Mouse (Mus musculus) heart, postnatal 10 days (tissue): ENCODE data around the gene Evx1. TPM values are rescaled to one million over a fixed set of nuclear protein-coding genes. Genes with fewer than 3 reads are reported as not detected.

Experiments
- DNase-seq, 2 experiments: peaks; one replicate each; pipeline ENCODE4 v3.0.0; 2021
- intact Hi-C: fragments of 180-260 bp; cut with DNase I; formaldehyde crosslinking; loops from one replicate; pipeline ENCODE4 v1.15.1; 2025
- total RNA-seq, 2 experiments: library from RNA; stranded (reverse); gene quantifications; 2 replicates each; pipeline ENCODE4 v1.2.3; 2021

Evx1 gene
- total RNA-seq, result not detected

DNA sequence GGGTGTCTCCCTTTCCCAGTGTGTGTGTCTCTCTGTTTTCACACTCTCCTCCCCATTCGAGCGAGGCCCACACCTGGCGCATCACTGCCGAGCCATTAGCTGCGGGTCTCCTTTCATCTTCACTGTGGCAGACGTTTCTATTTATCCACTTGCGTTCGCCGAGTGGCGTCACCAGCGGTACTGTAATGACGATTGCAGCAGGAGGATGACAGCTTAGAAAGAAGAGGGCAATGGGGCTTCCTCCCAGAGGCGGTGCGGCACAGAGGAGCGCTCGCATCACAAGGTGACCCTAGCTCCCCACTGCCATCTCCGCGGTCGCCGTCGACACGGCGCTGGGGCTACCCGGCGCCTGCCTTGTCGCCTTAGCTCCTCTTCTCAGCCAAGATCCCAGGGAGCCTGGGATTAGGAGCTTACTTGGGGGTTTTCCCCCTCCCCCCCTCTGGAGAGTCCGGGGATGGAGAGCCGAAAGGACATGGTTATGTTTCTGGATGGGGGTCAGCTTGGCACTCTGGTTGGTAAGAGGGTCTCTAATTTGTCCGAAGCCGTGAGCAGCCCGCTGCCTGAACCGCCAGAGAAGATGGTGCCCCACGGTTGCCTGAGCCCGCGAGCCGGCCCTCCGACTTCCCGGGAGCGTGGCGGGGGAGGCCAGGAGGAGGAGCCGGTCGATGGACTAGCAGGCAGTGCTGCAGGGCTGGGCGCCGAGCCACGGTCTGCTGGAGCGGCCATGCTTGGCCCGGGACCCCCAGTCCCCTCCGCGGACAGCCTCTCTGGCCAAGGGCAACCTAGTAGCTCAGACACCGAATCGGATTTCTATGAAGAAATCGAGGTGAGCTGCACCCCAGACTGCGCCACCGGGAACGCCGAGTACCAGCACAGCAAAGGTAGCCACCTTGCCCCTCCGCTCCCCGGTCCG, at the start of gene Evx1:
Gene Evx1, plus strand, starts transcription at position 108 of the 913 bp plus-strand sequence.
- peak in 1 of 2 experiments; percentile 18 for DNase-seq
- intact Hi-C loops, result loop anchor here (10.0 kb wide), 1 partner anchor 49 kb away; the partner anchor contains the start of gene Hoxa13

DNA sequence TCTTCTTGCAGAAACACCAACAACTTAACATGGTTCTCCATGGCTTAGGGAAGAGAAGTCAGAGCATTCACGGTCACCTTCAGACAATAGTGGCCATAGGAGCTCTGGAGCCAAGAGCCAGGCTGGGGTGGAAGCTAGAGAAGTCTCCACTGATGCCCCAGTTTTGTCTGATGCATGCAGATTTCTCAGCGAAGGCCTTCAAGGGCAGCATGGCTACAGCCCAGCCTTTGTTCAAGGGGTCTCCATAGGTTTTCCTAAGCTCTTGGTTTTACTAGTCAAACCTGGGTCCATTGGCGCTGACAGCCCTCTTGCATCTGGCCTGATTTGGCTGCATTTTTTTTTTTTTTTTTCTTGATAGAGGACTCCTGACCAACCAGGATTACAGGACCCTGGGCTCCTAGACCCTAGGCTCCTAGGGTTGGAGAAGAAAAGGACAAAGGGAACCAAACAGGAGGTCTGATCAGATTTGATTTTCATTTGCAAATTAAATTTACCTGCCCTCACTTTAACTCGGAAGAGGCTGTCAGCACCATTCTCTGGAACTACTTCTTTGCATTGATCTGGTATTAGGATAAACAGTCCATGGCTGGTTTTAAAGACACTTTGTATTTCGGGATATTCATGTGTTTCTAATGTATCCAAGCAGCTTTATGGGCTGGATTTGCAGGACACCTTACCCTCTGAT, 49.0 kb upstream of the Evx1 start:
- DNase-seq, result no peak

DNA sequence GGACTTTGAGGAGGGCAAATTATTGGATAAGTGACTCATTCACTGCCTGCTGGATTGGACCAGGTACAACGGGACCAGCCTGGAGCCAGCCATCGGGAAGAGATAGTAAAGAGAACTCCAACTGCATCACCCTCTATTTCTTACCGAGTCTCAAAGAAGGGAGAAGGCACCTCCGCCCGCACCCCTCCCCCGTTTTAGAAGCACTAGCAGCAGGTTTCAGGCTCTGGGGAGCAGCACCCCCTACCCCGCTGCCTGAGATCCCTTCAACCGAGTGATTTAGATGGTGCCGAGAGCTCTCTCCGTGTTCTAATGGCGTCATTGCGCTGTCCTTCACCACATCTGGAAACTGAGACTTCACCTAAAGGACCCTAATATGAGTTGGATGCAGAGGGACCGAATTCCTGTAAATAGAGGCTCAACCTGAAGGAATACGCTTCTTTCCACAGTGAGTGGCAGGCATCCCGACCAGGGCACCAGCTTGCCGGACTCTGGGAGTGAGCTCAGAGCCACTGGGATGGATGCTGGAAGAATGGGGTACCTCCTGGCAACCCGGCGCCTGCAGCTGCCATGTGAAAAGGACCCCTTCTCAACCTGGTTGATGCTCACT, 47.9 kb upstream of the Evx1 start:
- intact Hi-C loops, result loop anchor here (10.0 kb wide), 1 partner anchor 49 kb away; the partner anchor contains the start of gene Evx1
- no peak for DNase-seq

More for the DNA sequence above, 49.0 kb upstream of the Evx1 start:
- intact Hi-C loops, result loop anchor here (10.0 kb wide), 1 partner anchor 51 kb away; the partner anchor contains the start of gene Evx1

DNA sequence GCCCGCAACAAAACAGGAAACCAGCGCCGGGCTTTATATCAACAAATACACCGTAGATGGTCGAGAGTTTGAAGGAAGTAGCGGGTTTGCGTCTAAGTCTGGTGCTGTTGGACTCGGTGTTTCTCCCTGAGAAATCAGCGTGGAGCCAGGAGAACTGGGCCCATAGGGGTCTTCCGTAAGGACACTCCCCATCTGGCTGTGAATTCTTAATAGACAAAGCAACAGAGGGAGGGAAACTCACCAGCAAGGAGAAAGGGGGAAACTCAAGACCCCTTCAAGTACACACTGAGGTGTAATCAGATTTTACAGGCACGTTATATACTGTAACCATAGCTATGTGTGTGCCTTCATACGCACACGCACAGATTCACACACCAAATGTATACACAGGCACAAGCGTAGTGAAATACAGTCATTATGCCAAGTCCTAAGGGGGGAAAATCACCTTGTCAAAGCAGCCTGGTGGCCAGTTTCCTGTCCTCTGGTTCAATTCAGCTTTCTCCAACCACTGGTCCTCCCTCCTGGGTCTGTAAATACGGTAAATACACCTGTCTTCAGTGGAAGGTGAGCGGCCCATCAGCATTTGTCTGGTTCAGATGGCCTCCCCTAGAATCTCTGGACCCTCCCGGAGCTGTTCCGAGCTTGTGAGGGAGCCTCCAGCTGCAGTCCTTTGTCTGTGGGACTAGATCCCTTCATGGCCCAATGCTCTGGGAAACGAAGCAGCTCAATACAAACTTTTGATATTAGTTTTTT, 47.2 kb upstream of the Evx1 start:
- intact Hi-C loops, result loop anchor here (10.0 kb wide), 1 partner anchor 49 kb away; the partner anchor contains the start of gene Evx1
- DNase-seq, result no peak

DNA sequence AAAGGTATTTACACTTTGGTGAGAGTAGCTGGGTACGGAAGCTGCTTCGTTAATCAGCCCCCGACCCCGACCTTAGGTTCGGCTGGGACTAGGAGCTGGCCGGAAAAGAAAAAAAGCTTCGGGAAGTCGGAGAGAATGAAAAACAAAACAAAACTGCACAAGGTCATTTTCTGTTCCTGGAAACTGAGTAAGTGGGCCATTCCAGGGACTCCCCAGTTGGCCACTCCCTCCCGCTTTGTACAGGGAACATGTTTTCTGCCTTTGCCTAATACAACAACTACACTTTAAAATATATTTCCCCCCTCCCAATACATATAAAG, 46.7 kb upstream of the Evx1 start:
- DNase-seq, result no peak
- intact Hi-C loops, result loop anchor here (10.0 kb wide), 1 partner anchor 48 kb away; the partner anchor contains the start of gene Evx1

DNA sequence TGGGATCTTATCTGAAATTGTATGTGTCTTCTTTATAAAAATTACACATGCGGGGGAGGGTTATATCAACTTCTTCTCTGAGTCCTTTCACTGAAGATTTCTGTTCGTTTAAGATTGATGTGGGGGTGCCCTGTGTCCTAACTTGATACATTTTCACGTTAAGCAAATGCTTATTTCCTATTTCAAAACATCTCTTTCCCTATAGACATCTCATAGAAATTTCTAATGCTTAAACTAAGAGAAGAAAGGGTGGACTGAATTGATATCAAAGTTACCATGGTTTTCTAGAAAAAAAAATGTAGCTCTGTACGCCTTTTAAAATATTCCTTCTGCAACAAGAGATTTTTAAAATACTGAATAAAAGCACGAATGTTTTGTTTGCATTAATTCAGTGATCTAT, 46.1 kb upstream of the Evx1 start:
- intact Hi-C loops, result loop anchor here (10.0 kb wide), 1 partner anchor 48 kb away; the partner anchor contains the start of gene Evx1
- no peak for DNase-seq

DNA sequence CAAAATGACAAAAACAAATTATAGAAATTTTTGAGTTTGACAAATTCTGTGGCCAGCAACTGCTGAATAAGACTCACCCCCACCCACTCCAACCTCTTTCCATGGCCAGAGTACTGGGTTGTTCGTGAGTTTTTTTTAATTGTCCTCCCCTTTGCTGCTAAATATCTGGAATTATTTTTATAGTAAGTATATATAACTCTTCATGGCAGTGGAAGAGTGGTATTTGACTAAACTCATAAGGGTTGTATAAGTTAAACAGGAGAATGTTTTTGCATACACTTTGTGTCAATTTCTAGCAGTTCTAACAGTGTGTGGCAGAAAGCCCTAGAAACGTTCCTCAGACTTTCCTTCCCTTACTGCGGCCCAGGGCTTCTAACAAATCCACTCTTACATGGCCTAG, 45.6 kb upstream of the Evx1 start:
- DNase-seq, result no peak
- intact Hi-C loops, result loop anchor here (10.0 kb wide), 1 partner anchor 47 kb away; the partner anchor contains the start of gene Evx1

DNA sequence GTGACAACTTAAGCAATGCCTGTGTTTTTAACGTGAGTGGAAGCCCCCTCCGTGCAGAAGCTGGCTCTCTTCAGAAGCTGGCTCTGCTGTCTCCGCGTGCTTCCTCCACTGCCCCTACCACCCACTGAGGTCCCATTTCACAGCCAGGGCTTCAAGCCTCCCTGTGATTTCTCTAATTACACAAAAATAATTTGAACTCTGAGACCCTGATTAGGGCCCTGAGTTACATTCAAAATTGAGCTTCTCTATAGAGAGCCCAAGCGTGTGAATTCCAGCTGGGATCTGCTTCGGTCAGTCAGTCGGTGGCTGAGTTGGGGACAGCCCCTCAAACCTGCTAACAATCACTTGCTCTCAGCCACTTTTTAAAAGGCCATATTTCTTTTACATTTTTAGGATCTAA, 45.0 kb upstream of the Evx1 start:
- intact Hi-C loops, result loop anchor here (10.0 kb wide), 1 partner anchor 46 kb away; the partner anchor contains the start of gene Evx1
- no peak for DNase-seq

DNA sequence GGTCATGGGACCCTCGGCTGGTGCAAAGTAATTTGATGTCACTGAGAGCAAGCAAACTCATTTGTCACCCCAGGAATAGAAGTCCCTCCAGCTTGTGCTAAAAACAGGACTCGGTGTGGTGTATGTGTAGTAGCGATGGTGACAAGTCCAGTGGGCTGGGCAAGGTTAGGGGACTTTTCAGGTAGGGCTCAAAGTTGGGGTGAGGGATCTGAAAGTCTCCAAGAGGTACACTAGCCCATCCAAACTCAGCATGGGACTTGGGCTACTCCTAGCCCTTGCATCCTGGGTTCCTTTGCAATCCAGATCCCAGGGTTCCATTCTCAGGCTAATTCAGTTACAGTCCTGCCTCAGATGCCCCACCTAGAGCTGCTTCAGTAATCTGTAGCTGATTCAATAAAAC, 44.5 kb upstream of the Evx1 start:
- DNase-seq, result no peak
- intact Hi-C loops, result loop anchor here (10.0 kb wide), 1 partner anchor 46 kb away; the partner anchor contains the start of gene Evx1

DNA sequence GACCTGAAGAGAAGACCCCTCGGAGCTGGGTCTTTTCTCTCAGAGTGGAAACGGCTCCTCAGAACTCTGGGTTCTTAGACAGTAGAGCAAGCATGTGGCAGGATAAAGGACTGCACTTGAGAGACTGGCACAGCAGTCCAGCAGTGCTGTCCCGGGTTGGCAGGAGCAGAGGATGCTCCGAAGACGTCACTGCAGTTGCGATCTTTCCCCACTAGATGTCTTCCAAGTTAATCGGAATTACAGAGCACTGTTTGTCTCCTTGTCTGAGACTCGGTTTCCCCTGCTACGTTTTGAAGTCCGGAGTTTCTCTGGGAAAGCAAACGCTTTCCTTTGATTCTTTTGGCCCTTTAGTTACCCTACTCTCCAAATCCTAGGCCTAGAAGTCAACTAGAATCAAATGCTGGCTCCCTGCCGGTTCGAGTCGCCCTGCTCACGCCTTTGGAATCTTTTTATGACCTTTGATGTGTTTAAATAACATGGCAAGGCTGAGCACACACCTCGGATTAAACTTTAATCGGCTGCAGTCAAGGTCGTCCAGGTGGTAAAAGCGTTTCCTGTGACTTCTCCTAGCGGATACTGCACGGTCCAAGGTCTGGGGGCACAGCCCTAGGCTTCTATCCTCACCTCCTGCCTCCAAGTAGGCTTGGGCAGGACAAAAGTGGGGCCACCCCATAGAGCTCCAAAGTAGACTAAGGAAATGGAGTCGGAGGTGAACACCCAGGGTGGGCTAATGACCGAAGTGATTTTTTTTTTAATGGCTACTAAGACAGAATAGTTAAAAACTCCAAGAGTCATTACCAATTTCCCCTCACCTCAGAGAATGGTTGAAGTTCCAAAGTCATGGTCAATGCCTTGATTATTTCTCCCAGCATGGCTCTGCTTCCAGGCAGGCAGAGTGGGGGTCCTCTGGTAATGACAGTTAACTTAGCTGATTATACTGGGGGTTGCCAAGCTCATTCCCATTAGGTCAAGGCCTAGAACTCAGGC, 42.5 kb upstream of the Evx1 start:
- DNase-seq, result peak in 1 of 2 experiments; percentile 76
- intact Hi-C loops, result loop anchor here (1.0 to 5.0 kb wide), 3 partner anchors 307 to 567 kb away; no protein-coding TSS in a partner anchor

DNA sequence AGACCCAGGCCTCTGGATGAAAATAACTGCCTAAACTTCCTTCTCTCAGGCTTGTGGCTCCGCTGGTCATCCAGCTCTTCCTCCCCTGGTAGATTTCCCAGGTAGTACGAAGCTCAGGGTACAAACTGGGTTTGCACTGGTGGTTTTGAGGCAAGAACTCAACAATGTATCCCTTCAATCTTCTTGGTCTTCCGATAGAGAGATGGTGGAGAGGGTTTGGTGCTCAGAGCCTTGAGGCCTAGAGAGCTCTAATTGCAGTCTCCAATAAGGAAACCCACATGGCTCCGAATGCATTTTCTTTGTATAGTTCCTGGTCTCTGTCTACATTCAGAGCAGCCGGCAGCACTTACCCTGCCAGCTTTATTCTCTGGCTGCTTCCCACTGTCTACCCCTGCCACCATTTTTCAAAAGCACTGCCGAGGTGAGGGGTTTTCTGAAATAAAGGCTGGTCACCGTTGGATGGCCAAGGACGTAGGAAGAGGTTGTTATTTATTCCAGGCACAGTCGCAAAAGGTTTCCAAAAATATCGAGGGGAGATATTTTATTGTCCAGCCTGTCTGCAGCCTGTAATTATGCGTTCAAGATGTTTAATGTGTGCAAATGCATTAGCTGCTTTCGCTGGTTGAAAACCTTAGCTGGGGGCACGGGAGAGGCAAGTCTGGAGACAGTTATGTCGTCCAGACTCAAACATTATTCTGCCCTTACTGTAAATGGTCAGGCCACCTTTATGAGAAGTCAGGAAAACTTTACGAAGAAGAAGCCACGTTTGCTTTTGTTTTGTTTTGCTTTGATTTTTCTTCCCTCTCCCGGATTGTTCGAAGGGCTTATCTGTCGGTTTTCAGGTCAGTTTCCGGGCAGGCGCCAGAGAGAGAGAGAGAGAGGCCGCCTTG, 40.3 kb upstream of the Evx1 start:
- intact Hi-C loops, result loop anchor here (5.0 kb wide), 2 partner anchors 454 to 564 kb away; no protein-coding TSS in a partner anchor

DNA sequence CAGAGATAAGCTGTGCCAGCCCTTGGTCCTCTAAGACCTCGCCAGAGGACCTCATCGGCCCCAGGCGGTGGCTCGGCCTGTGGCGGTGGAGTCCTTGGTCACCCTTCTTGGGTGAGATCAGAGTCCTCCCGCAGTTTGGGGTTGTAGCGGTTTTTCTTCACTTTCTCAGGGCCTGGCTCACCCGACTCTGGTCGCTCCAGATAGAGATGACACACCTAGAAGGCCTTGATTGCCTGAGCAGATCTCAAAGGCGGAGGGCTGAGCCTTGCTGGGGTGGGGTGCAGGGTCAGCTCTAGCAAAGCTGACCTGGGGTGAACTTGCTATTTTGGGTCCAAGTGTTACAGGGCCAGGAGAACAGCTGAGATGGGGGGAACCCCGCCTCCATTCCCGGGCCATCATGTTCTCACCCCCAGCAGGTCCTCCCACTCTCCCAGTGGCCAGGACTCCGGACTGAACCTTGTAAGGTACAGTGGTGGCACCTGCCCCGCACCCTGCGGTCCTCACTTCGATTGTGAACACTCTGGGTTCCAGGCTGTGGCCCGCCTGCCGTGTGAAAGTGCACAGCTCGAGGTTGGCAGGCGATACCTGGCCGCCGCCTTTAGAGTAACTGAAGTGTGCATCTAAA, 39.5 kb upstream of the Evx1 start:
- intact Hi-C loops, result loop anchor here (5.0 kb wide), 2 partner anchors 454 to 564 kb away; no protein-coding TSS in a partner anchor
- no peak for DNase-seq

More for the DNA sequence above, 40.3 kb upstream of the Evx1 start:
- no peak for DNase-seq

DNA sequence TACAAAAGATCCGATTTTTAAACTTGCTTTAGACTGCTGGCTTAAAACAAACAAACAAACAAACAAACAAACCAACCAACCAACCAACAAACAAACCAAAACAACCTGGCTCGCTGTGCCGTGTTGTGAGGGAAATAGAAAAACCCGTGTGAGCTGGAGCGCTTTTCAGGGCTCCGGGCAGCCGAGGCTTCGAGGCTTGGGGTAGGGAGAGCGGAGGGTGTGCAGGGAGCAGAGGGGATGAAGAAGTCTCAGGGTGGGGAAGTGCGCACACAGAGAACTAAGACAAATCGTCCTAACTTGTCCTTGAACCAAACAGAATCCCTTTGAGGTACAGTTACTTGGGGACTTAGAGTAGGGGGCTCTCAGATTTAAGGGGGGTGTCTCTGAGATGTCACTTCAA, 38.7 kb upstream of the Evx1 start:
- no peak for DNase-seq
- intact Hi-C loops, result loop anchor here (5.0 kb wide), 2 partner anchors 453 to 563 kb away; no protein-coding TSS in a partner anchor

DNA sequence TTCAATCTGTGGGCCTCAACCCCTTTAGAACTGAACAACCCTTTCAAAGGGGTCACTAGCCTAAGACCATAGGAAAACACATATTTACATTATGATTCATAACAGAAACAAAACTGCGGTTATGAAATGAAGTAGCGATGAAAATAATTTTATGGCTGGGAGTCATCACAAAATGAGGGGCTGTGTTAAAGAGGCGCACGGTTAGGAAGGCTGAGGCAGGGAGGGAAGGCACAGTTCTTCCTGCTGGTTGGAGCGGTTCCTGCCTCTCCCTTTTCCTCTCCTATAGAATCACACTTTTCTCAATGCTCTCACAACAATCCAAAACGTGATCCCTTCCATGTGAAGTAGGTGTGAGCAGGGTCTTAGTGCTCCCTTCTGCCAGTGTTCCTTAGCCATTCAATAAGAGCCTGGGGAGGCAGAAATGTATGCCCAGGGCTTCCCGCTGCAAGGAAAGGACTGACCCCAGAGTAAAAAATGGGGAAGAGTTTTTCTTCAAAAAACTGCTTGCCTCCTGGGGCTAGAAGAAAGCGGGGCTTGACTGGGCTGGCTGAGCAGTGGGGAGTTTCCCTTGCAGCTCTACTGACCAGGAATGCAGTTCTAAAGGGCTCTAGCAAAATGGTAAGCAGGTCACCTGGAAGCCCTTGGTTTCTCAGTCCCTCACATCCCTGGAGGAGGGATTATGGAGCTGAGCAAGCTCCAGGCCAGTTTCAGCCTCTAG, 37.6 kb upstream of the Evx1 start:
- DNase-seq, result no peak
- intact Hi-C loops, result no loop called here

DNA sequence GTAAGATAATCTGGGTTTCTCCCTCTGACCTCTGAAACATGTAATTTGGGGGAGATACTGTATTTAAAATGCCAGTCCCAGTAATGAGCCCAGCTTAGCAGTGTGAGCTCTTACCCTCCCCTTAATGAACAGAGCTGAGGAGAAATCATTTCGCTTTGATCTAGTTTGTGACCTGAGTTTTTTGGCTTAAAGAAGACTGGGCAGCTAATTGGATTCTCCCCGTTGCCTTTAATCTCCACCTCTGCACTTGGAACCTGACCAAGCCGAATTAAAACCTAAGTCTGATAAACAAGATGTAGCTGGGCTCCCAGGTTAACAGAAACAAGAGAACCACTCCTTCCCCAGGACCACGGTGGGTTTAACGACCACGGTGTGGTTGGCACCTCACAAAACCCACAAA, 36.9 kb upstream of the Evx1 start:
- DNase-seq, result no peak
- intact Hi-C loops, result no loop called here

DNA sequence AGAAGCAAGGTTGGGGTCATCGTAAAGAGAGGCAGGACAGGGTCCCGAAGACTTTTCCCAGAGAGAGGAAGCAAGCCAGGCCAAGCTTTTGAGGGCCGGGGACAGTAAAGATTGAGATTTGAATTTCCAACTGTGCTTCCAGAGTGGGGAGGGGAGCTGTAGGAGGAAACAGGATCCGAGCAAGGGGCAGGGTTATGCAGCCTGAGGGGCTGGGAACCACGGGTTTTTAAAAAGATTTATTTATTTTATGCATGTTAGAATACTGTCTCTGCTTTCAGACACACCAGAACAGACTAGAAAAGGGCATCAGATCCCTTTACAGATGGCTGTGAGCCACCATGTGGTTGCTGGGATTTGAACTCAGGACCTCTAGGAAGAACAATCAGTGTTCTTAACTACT, 36.4 kb upstream of the Evx1 start:
- no peak for DNase-seq
- intact Hi-C loops, result no loop called here

DNA sequence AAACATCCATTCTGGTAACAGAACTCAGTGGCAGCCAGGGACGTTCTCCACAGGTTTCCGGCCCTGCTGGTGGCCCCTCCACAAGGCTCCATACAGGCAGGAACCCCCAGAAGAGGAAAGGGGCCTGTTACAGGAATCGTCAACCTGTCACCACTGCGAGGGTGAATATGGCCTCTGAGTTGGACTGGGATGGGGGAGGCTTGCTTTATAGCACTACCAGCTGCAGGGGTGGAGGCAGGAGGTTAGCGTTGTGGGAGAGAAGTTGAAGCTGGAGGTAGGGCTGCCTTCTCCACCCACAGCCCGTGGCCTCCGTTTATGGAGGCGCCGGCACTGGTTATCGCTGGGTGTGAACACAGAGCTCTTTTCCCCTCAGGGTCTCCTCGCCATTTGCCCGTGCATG, 32.2 kb upstream of the Evx1 start:
- intact Hi-C loops, result no loop called here
- DNase-seq, result no peak
